Mouse (Mus musculus) limb, embryonic 10.5 days (tissue): Measurements from ENCODE around the gene Aplp2. TPM values are rescaled to one million over a fixed set of nuclear protein-coding genes. Genes with fewer than 3 reads are reported as not detected.

Experiments
- DNase-seq: peaks from one replicate; pipeline ENCODE4 v3.0.0-alpha.2; 2017; ENCODE audit warnings: low spot score
- H3K27ac ChIP-seq: fragments of 300-500 bp; sonication (generic); 2 replicates; pipeline ENCODE4 v1.5.1; 2016; ENCODE audit warnings: mild to moderate bottlenecking
- H3K27me3 ChIP-seq: fragments of 300-500 bp; sonication (generic); 2 replicates; pipeline ENCODE4 v1.6.1; 2016; ENCODE audit warnings: low read depth, mild to moderate bottlenecking; ENCODE audit not compliant: poor library complexity, severe bottlenecking
- H3K36me3 ChIP-seq: fragments of 300-500 bp; sonication (generic); 2 replicates; pipeline ENCODE4 v1.6.1; 2016; ENCODE audit warnings: mild to moderate bottlenecking, moderate library complexity
- H3K4me1 ChIP-seq: fragments of 300-500 bp; sonication (generic); 2 replicates; pipeline ENCODE4 v1.6.1; 2016
- H3K4me3 ChIP-seq: fragments of 300-500 bp; sonication (generic); 2 replicates; pipeline ENCODE4 v1.5.1; 2016; ENCODE audit warnings: mild to moderate bottlenecking, moderate library complexity
- H3K9me3 ChIP-seq: fragments of 300-500 bp; sonication (generic); replicated peaks from 2 replicates; pipeline ENCODE4 v1.6.1; 2016; ENCODE audit warnings: mild to moderate bottlenecking
- WGBS: fragments of 180-500 bp; shearing (Covaris S2); methylation state at CpG from one replicate; pipeline ENCODE4 v1.1.7; 2016; 5-methylcytosine and 5-hydroxymethylcytosine counted together
- polyA plus RNA-seq: library from polyadenylated mRNA; unstranded; fragments of >200 nt; fragmentation: Nextera tagmentation; extraction: Ambion mirVana; gene quantifications from 2 replicates; pipeline ENCODE4 v1.2.1, GENCODE M21; 2016

Gene Aplp2
- polyA plus RNA-seq, 1 experiment from 2014 or later: 179 TPM

DNA sequence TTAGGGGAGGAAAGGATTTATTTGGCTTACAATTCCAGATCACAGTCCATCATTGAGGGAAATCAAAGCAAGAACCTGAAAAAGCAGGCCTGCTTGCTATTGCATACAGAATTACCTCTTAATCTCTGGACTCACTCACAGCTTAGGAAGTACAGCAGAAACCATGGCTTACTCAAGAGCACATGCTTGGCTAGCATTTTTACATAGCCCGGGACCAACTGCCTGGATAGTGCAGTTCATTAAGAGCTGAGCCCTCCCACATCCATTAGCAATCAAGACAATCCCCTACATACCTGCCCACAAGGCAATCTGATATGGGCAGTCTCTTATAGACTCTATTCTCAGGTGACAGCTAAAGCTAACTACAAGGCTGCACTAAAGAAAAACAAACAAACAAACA, 16.0 kb downstream of the Aplp2 start:
- H3K27me3 ChIP-seq: no peaks in the 10 kb centered on the region
- peaks cover 16% of the 10 kb centered on the region for H3K36me3 ChIP-seq
- H3K4me1 ChIP-seq: peaks cover 6% of the 10 kb centered on the region; the same call in 1 of the 2 replicates
- DNase-seq: no peak
- 86% methylated on average over 1 of the region's 1 CpGs for WGBS
- no peak overlapping the region for H3K4me3 ChIP-seq
- H3K27ac ChIP-seq: no peak overlapping the region
- H3K9me3 ChIP-seq: no peaks in the 10 kb centered on the region

GRCm38 (mm10) chr9:31192378-31192777, 19.2 kb downstream of the Aplp2 start:
- H3K27me3 ChIP-seq: no peaks in the 10 kb centered on the region
- H3K9me3 ChIP-seq: no peaks in the 10 kb centered on the region
- no peak for DNase-seq
- WGBS: 92% methylated on average over 7 of the region's 7 CpGs
- H3K4me3 ChIP-seq: no peak overlapping the region
- H3K27ac ChIP-seq: no peak overlapping the region
- peaks cover 6% of the 10 kb centered on the region; the same call in 1 of the 2 replicates for H3K4me1 ChIP-seq
- H3K36me3 ChIP-seq: peaks cover 16% of the 10 kb centered on the region

DNA sequence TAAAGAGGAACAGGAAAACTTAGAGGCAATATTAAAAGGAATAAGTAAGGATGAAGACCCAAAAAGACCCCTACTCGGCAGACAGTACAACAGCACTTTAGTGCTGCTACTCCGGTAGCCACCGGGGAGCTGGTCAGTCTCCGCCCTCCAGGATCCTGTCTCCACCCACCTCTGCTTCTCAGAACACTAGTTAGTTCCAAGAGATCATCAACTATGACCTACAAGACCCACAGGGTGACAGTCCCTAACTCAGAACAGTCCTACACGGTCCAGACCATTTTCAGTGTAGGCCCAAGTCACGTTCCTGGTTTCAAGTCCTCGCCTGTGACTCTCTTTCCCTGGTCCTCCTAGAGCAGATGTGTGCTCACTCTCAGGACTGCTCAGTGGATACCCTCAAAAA, 20.1 kb downstream of the Aplp2 start:
- Histone ChIP-seq H3K4me3 (no peak overlapping the region), H3K27me3 (no peaks in the 10 kb centered on the region), H3K9me3 (no peaks in the 10 kb centered on the region), H3K4me1 (peaks cover 6% of the 10 kb centered on the region; the same call in 1 of the 2 replicates), H3K27ac (no peak overlapping the region), H3K36me3 (peaks cover 16% of the 10 kb centered on the region)
- DNase-seq: no peak
- 61% methylated on average over 7 of the region's 7 CpGs for WGBS

- peaks cover 6% of the 10 kb centered on the region; the same call in 1 of the 2 replicates for H3K4me1 ChIP-seq
- H3K27me3 ChIP-seq: no peaks in the 10 kb centered on the region
- no peak overlapping the region for H3K27ac ChIP-seq
- no peak for DNase-seq
- H3K4me3 ChIP-seq: no peak overlapping the region
- H3K36me3 ChIP-seq: peaks cover 13% of the 10 kb centered on the region
- WGBS: 85% methylated on average over 2 of the region's 2 CpGs
- H3K9me3 ChIP-seq: no peaks in the 10 kb centered on the region
These were observed 22.4 kb downstream of the Aplp2 start for GRCm38 (mm10) chr9:31189194-31189593.

GRCm38 (mm10) chr9:31184439-31184838, 27.2 kb downstream of the Aplp2 start:
- no peaks in the 10 kb centered on the region for H3K27me3 ChIP-seq
- no peaks in the 10 kb centered on the region for H3K9me3 ChIP-seq
- DNase-seq: no peak
- no peak overlapping the region for H3K27ac ChIP-seq
- 92% methylated on average over 5 of the region's 5 CpGs for WGBS
- H3K4me1 ChIP-seq: peaks cover 26% of the 10 kb centered on the region
- no peak overlapping the region for H3K4me3 ChIP-seq
- no peaks in the 10 kb centered on the region for H3K36me3 ChIP-seq

DNA sequence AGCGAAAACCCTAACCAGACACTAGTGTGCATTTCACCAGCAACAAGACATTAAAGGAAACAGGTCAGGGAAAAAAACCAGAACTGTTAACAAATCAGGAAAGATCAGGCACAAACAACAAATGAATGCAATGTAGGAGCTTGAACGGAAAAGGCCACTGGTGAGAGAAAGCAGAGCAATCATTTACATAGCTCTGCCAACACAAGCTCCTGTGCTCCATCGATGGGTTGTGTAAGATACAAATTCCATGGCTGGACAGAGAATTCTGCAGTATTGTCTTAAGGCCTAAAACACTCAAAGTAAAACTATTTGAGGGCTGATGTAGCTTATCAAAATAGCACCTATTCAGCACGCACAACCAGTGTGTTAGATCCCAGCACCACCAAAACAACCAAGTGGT, 28.6 kb downstream of the Aplp2 start:
- no peaks in the 10 kb centered on the region for H3K9me3 ChIP-seq
- H3K36me3 ChIP-seq: no peaks in the 10 kb centered on the region
- no peak for DNase-seq
- no peak overlapping the region for H3K27ac ChIP-seq
- H3K4me1 ChIP-seq: peaks cover 26% of the 10 kb centered on the region
- H3K4me3 ChIP-seq: no peak overlapping the region
- no peaks in the 10 kb centered on the region for H3K27me3 ChIP-seq
- 76% methylated on average over 4 of the region's 4 CpGs for WGBS

DNA sequence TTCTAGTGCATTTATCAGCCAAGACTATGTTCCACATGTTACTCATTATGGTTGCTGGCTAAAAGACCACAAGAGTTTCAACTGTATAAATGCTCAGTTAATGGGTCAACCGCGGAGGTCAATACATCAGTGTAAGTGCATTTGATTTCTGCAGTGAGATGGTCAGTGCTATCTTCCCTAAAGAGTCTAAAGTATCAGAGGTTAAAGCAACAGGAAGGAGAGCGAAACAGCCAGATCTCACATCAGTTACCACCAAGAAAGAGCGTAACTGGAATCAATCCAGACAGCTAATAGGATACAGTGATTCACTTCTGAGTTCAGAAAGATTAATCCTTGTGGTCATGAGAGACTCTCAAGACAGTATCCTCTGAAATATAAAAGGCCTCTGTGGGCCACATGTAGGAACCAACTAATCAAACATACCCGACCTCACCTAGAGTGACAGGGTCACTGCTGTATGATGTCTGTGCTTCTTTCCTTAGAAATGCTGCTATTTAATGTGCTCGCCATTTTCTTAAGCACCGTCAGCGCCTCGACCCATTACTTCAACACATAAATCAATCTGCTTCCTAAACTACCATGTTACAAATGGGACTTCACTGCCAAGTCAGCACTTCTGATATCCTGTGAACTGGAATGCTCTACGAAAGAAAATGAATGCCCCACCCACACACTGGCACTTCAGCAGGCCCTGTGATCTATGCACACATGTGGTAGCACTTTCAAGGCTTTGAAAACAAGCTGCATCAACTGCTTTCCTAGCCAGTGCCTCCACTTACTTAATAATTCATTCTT, 30.1 kb downstream of the Aplp2 start:
- H3K36me3 ChIP-seq: peaks cover 12% of the 10 kb centered on the region
- no peak for DNase-seq
- no peak overlapping the region for H3K27ac ChIP-seq
- H3K4me3 ChIP-seq: no peak overlapping the region
- H3K27me3 ChIP-seq: no peaks in the 10 kb centered on the region
- H3K9me3 ChIP-seq: no peaks in the 10 kb centered on the region
- WGBS: 32% methylated on average over 10 of the region's 10 CpGs
- peaks cover 26% of the 10 kb centered on the region for H3K4me1 ChIP-seq

- Histone ChIP-seq H3K27ac (no peak overlapping the region), H3K36me3 (peaks cover 38% of the 10 kb centered on the region), H3K9me3 (no peaks in the 10 kb centered on the region), H3K27me3 (no peaks in the 10 kb centered on the region), H3K4me1 (peaks cover 17% of the 10 kb centered on the region), H3K4me3 (no peak overlapping the region)
- no peak for DNase-seq
- WGBS: 91% methylated on average over 6 of the region's 6 CpGs
These were observed 33.9 kb downstream of the Aplp2 start for GRCm38 (mm10) chr9:31177692-31178091.

DNA sequence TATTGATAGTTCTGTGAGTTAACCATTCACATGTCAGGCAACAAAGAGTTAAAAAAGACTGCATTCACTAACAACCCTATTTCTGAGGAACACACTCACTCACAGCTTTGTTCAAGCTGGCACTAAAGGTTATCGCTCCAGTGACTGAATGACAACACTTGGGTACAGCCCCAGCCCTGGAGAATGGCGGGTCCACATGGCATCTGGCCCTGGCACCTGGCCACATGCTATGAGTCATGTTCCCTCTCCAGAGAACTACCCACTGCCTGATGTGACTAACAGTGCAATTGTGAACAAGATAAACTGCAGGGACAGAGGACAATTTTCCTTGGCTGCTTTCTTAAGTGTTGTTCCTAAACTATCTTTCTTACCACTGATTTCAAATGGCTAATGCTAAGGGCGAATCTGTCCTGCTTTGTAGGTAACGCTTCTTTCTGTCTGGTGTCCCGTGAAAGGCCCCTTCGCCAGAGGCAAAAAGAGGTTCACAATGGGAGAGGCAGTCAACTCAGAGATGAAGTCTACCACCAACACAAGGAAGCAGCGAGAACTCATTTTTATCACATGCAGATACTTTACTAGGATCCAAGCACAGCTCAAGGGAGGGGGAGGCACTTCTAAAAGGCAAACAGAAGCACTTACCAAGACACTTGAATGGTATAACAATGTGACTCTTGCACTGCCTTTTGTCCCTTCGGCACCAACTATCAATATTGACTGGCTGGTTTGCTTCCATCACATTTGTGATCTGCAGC, 35.1 kb downstream of the Aplp2 start:
- 94% methylated on average over 8 of the region's 8 CpGs for WGBS
- peaks cover 45% of the 10 kb centered on the region for H3K36me3 ChIP-seq
- DNase-seq: no peak

GRCm38 (mm10) chr9:31175978-31176377, 35.6 kb downstream of the Aplp2 start:
- no peaks in the 10 kb centered on the region; the same call in 1 of the 2 replicates for H3K4me1 ChIP-seq
- no peak overlapping the region for H3K27ac ChIP-seq
- peaks cover 50% of the 10 kb centered on the region for H3K36me3 ChIP-seq
- H3K27me3 ChIP-seq: no peaks in the 10 kb centered on the region
- no peak overlapping the region for H3K4me3 ChIP-seq
- WGBS: 94% methylated on average over 3 of the region's 3 CpGs
- DNase-seq: no peak
- H3K9me3 ChIP-seq: no peaks in the 10 kb centered on the region

More for the DNA sequence above, 35.1 kb downstream of the Aplp2 start:
- Histone ChIP-seq H3K4me1 (peaks cover 6% of the 10 kb centered on the region), H3K4me3 (no peak overlapping the region), H3K9me3 (no peaks in the 10 kb centered on the region), H3K27me3 (no peaks in the 10 kb centered on the region), H3K27ac (no peak overlapping the region)

GRCm38 (mm10) chr9:31175346-31175745, 36.3 kb downstream of the Aplp2 start:
- H3K27ac ChIP-seq: no peak overlapping the region
- WGBS: 91% methylated on average over 6 of the region's 6 CpGs
- no peak for DNase-seq
- H3K4me1 ChIP-seq: no peaks in the 10 kb centered on the region
- no peaks in the 10 kb centered on the region for H3K27me3 ChIP-seq
- peaks cover 52% of the 10 kb centered on the region for H3K36me3 ChIP-seq
- H3K4me3 ChIP-seq: no peak overlapping the region
- H3K9me3 ChIP-seq: no peaks in the 10 kb centered on the region

- no peak for DNase-seq
- Histone ChIP-seq H3K4me3 (no peak overlapping the region), H3K9me3 (no peaks in the 10 kb centered on the region), H3K4me1 (no peaks in the 10 kb centered on the region), H3K27me3 (no peaks in the 10 kb centered on the region), H3K36me3 (peaks cover 80% of the 10 kb centered on the region), H3K27ac (no peak overlapping the region)
- WGBS: 94% methylated on average over 22 of the region's 22 CpGs
These were observed 43.1 kb downstream of the Aplp2 start for GRCm38 (mm10) chr9:31168356-31169093.

DNA sequence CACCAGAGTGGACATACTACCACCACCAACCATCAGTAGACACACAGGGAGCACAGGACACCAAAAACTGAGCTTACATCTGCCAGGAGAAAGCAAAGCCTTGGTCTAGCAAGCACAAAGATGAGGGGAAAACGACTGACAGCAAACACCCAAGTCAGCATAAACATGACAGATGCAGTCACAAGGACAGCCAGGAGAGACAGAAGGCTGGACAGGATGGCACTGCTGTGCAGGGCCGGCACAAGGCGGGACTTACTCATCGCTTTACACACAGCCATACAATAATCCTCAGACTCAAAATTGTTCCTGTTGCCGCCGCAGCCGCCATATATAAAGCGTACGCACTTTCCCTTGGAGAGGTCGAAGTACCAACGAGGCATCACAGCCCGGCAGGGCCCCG, 44.3 kb downstream of the Aplp2 start:
- no peaks in the 10 kb centered on the region for H3K4me1 ChIP-seq
- no peak overlapping the region for H3K27ac ChIP-seq
- H3K36me3 ChIP-seq: peaks cover 91% of the 10 kb centered on the region
- DNase-seq: no peak
- H3K9me3 ChIP-seq: no peaks in the 10 kb centered on the region
- H3K27me3 ChIP-seq: no peaks in the 10 kb centered on the region
- no peak overlapping the region for H3K4me3 ChIP-seq
- 92% methylated on average over 13 of the region's 13 CpGs for WGBS
